Mouse (Mus musculus): ENCODE results near the gene Psmb3. TPM values are rescaled to one million over a fixed set of nuclear protein-coding genes. Genes with fewer than 3 reads are reported as not detected.

The Psmb3 gene
- total and polyA plus RNA-seq, 3 experiments: 648 to 914 TPM; not detected in 1

GRCm38 (mm10) chr11:97676050-97676754 lies 27.0 kb upstream of the Psmb3 start:
- no peaks in the 10 kb centered on the region for H3K79me2 ChIP-seq (ENCODE audit: control insufficient read depth, insufficient read depth, low read length, poor library complexity)
- no peak for DNase-seq (ENCODE audit: low read depth, low spot score)
- H3K36me3 ChIP-seq (ENCODE audit: control insufficient read depth in 1 of 2, insufficient read depth in 2 of 2, low read length in 2 of 2): peaks cover 0 to 3% of the 10 kb centered on the region in 2 experiments; a peak in 1 of 4 replicates
- TF ChIP-seq E2F4 (IDR thresholded peaks at IDR 0.05; ENCODE audit: borderline replicate concordance, low read depth, low read length) (no peak), ZC3H11A (IDR thresholded peaks at IDR 0.05; ENCODE audit: low read depth, low read length) (no peak), MXI1 (IDR thresholded peaks at IDR 0.05; ENCODE audit: low read depth, low read length) (no peak), MEF2A (IDR thresholded peaks at IDR 0.05; ENCODE audit: extremely low read depth, insufficient replicate concordance, low read depth, low read length, poor library complexity, severe bottlenecking) (no peak), POLR2AphosphoS5 (IDR thresholded peaks at IDR 0.05; ENCODE audit: borderline replicate concordance, low read depth, low read length) (no peak), RAD21 (IDR thresholded peaks at IDR 0.05; ENCODE audit: low read depth, low read length) (no peak), MYC (IDR thresholded peaks at IDR 0.05; ENCODE audit: low read depth, low read length) (no peak), NELFE (IDR thresholded peaks at IDR 0.05; ENCODE audit: low read depth, low read length) (no peak), GABPA (IDR thresholded peaks at IDR 0.05; ENCODE audit: low read depth, low read length) (no peak), MAX (IDR thresholded peaks at IDR 0.05; ENCODE audit: low read length) (no peak), ETS1 (IDR thresholded peaks at IDR 0.05; ENCODE audit: low read depth, low read length) (no peak), POLR2AphosphoS2 (IDR thresholded peaks at IDR 0.05; ENCODE audit: low read length) (no peak), UBTF (IDR thresholded peaks at IDR 0.05; ENCODE audit: borderline replicate concordance, insufficient read depth, low read depth, low read length) (no peak), POLR2A (IDR thresholded peaks at IDR 0.05; ENCODE audit: control insufficient read depth in 1 of 2, insufficient read depth in 1 of 2, low read depth in 1 of 2, low read length in 2 of 2, poor library complexity in 1 of 2) (no peak), KAT2A (conservative IDR thresholded peaks at IDR 0.05; ENCODE audit: low read depth, low read length) (no peak), USF1 (IDR thresholded peaks at IDR 0.05; ENCODE audit: low read depth, low read length) (no peak)
- no peak overlapping the region for H3K4me3 ChIP-seq (ENCODE audit: control insufficient read depth in 1 of 2, insufficient read depth in 1 of 2, low read depth in 2 of 2, low read length in 2 of 2)
- H3K9me3 ChIP-seq (replicated peaks; ENCODE audit: insufficient read depth, low read length): no peaks in the 10 kb centered on the region
- H3K27me3 ChIP-seq (ENCODE audit: control insufficient read depth in 1 of 2, insufficient read depth in 2 of 2, low read length in 2 of 2): no peaks in the 10 kb centered on the region
- no peaks in the 10 kb centered on the region for H3K4me1 ChIP-seq (ENCODE audit: control insufficient read depth in 1 of 2, insufficient read depth in 2 of 2, low read length in 2 of 2)
- no peak overlapping the region for H3K9ac ChIP-seq (ENCODE audit: control insufficient read depth, low read depth, low read length, poor library complexity, severe bottlenecking)
- H3K27ac ChIP-seq (ENCODE audit: control insufficient read depth, low read depth, low read length): no peak overlapping the region

- Histone ChIP-seq H3K36me3 (ENCODE audit: control insufficient read depth in 1 of 2, insufficient read depth in 2 of 2, low read length in 2 of 2) (peaks cover 0 to 3% of the 10 kb centered on the region in 2 experiments; a peak in 1 of 4 replicates), H3K27me3 (ENCODE audit: control insufficient read depth in 1 of 2, insufficient read depth in 2 of 2, low read length in 2 of 2) (no peaks in the 10 kb centered on the region), H3K27ac (ENCODE audit: control insufficient read depth, low read depth, low read length) (no peak overlapping the region), H3K79me2 (ENCODE audit: control insufficient read depth, insufficient read depth, low read length, poor library complexity) (no peaks in the 10 kb centered on the region), H3K4me1 (ENCODE audit: control insufficient read depth in 1 of 2, insufficient read depth in 2 of 2, low read length in 2 of 2) (no peaks in the 10 kb centered on the region), H3K9me3 (replicated peaks; ENCODE audit: insufficient read depth, low read length) (no peaks in the 10 kb centered on the region), H3K9ac (ENCODE audit: control insufficient read depth, low read depth, low read length, poor library complexity, severe bottlenecking) (no peak overlapping the region), H3K4me3 (ENCODE audit: control insufficient read depth in 1 of 2, insufficient read depth in 1 of 2, low read depth in 2 of 2, low read length in 2 of 2) (no peak overlapping the region)
- TF ChIP-seq POLR2A (IDR thresholded peaks at IDR 0.05; ENCODE audit: control insufficient read depth in 1 of 2, insufficient read depth in 1 of 2, low read depth in 1 of 2, low read length in 2 of 2, poor library complexity in 1 of 2) (no peak), KAT2A (conservative IDR thresholded peaks at IDR 0.05; ENCODE audit: low read depth, low read length) (no peak), MAFK (IDR thresholded peaks at IDR 0.05; ENCODE audit: borderline replicate concordance, low read depth, low read length) (no peak), RCOR1 (IDR thresholded peaks at IDR 0.05; ENCODE audit: low read depth, low read length) (no peak)
- no peak for DNase-seq (ENCODE audit: low read depth, low spot score)
These were observed 25.8 kb upstream of the Psmb3 start for GRCm38 (mm10) chr11:97677381-97677780.

Data from MEL (cell line).